Mouse (Mus musculus): ENCODE data around the gene Rcor1. TPM values are rescaled to one million over a fixed set of nuclear protein-coding genes. Genes with fewer than 3 reads are reported as not detected.
A peak's percentile ranks its signal among the peaks of the same experiment; 100 is the strongest.

Rcor1 gene
- total RNA-seq, 2 experiments from 2014 or later = 25.3 to 27.9 TPM

DNA sequence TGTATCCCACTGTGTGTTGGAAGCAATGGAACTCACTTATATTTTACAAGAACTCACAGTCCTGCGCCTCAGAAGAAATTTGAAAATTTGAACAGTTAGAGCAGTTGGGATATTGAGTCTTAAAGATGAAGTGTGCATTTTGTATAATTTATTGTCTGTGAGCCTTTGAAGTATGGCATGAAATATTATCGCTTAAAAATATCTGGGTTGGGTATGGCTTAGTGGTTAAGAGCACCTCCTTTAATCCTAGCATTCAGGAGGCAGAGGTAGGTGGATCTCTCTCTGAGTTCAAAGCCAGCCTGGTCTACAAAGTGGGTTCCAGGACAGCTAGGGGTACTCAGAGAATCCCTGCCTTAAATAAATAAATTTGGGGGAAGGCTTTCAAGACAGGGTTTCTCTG is 20.1 kb upstream of the Rcor1 start:
- intact Hi-C loops (cut with DNase I) = no loop called here
- DNase-seq = no peak

DNA sequence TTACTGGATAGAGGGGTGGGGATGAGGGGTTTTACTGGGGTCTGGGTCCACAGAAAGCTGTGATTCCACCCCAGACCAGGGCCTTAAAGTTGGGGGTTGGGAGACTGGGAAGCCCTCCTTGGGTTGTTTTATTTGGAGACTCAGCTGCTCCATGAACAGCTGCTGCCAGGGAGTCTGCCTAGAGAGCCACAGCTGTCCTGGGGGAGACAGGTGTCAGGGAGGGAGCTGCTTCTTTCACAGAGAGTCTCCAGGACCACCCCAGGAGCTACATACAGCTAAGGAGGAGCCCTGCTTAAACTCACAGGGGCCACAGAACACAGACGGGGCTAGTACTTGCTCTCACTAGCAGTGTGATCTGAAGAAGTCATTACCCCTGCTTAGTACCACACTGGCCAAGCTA is 18.0 kb upstream of the Rcor1 start:
- DNase-seq = no peak
- intact Hi-C loops (cut with DNase I) = no loop called here

DNA sequence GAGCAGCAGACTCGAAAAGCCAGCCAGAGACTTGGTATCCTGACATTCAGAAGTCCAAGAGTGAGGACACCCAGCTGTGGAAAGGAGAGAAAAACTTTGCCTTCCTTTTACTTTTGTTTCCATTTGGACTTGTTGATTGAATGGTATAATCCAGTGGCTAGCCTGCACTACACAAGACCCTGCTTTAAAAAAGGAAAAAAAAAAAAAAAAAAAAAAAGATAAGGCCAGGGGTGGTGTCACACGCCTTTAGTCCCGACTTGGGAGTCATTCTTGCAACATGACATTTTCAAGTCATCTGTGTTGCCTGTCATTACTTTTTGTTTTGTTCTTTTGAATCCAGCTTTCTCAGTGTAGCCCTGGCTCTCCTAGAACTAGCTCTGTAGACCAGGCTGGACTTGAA is 17.6 kb upstream of the Rcor1 start:
- intact Hi-C loops (cut with DNase I) = no loop called here
- DNase-seq = no peak

DNA sequence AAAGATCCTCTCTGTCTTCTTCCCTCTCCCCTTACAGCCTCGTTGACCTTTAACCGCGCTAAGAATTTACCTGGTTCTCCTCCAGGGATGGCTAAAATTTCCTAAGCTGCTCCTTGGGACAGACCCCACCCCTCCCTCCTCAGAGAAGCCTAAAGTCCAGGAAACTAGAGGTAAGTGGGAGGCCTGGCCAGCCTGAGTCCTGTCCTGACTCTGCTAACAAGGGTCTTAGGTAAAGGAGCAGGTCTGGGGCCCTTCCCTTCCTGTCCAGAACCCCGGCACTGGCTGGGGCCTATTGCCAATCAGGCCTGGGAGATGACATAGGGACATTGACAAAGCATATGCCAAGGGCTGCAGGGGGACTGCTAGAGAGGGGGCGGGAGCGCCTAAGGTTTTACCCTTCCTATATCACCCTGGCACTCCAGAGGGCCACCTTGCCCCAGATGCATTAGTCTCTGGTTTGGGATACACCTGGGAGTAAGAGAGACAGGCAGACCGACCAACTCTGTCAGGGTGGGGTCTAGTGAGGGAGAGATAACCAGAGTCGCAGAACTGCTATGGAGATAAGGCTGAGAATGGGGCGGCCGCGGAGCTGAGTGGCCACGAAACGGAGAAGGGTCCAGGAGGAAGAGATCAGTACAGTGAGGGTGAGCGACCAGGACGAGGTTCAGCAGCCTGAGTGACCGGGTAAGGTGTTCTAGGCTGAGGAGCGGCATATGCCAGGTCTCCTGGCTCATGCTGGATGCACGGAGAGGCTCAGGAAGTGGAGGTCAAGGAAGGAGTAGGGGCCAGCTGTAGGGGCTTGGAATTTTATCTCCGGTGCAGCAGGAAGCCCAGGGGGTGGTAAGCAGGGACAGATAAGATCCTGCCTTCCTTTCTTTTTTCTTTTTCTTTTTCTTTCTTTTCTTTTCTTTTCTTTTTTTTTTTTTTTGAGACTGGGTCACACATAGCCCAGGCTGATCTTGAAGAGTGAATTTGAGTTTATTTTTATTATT is 10.7 kb upstream of the Rcor1 start:
- DNase-seq = no peak
- intact Hi-C loops (cut with DNase I) = no loop called here

DNA sequence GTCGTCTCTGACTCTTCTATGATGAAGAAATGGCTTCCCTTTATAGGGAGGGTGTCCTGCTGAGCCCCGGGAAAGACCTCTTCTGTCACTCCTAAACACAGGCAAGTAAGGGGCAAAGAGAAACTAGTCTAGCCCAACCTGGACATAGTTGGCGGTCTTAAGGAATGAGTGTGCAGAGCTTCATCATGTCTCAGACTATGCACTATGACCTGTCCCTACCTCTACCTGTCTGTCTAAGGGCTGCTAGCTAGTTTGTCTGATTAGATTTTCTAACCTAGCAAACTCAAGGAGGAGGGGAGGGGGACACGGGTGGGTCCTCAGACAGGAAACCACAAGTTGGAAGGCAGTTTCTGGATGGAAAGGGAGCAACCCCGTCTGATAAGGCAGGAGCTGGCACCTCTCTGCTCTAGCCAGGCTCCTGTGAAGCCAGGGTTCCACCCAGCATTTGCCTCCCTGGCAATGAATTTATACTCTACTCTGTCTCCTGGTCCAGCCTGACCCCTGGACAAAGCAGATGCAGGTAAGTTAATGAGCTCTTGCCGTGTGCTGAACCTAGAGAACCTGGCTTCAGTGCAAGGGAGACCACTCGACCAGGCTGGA is 9.8 kb upstream of the Rcor1 start:
- intact Hi-C loops (cut with DNase I) = no loop called here
- DNase-seq = no peak

DNA sequence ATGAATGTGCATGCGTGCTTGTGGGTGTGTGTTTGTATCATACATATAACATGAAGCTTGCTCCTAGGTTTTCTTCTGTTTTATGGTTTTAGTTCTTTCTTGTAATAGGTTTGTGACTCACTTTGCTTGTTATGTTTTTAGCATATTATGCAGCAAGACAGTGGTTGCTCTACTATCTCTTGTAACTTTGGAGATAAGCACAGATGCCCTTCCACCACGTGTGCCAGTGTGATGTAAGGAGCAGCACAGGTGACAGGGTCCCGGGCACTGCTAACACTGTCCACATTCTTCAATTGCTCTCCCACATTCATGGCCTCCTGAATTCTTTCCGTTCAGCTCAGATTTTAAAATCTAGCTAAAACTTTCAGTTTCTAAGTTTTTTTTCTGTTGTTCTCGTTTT is 6.3 kb upstream of the Rcor1 start:
- intact Hi-C loops (cut with DNase I) = no loop called here
- DNase-seq = no peak

DNA sequence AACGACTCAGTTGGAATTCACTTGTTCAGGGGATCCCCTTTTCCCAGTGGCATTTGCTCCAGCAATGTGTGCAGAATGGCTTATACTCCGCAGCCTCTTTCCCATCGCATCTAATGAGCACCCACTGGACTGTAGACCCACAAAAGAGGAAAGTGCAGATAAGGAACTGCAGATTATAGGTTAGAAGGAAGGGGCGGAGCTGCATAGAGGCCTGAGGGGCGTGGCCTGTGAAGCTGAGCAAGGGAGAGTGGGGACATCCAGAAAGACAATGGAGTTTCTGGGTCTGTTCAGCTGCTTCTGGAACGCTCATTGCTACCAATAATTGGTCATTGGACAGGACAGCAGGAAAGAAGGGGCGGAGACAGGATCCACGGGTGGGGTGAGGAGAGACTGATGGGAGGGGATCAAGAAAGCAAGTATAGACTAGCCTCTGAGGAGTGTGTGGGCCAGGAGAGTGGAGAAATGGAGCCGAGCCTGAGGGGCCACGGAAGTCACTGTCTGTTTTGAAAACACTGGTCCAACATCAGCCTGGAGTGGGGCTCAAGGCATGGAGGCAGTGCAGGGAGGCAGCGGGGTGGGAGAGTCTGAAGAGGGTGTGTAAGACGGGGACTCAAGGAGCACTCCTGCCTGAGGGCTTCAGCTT is 3.8 kb upstream of the Rcor1 start:
- DNase-seq = peak; percentile 18 to 26
- intact Hi-C loops (cut with DNase I) = no loop called here

DNA sequence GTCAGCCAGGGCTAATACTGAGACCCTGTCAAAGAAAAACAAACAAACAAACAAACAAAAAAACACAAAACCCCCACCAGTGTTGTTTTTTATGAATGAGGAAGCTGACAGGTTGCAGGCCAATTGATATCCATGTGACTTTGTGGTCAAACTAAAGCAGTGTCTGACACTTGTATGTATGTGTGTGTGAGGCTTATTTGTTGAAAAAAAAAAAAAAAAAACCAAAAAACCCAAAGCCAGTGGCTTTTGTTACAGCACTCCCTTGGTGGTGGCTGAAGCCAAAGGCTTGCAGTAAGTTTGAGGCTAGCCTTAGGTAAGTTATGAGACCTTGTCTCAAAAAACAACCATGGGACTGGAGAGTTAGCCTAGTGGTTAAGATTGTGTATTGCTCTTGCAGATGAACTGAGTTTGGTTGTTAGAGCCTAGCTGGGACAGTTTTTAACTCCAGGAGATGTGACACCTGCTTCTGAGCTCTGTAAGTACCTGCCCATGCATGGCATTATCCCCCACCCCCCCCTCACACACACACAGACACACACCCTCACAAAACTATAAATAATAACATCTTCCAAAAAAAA is 2.9 kb upstream of the Rcor1 start:
- intact Hi-C loops (cut with DNase I) = loop anchor here (2.0 kb wide), 1 partner anchor 27 kb away; no protein-coding TSS in a partner anchor
- no peak for DNase-seq

DNA sequence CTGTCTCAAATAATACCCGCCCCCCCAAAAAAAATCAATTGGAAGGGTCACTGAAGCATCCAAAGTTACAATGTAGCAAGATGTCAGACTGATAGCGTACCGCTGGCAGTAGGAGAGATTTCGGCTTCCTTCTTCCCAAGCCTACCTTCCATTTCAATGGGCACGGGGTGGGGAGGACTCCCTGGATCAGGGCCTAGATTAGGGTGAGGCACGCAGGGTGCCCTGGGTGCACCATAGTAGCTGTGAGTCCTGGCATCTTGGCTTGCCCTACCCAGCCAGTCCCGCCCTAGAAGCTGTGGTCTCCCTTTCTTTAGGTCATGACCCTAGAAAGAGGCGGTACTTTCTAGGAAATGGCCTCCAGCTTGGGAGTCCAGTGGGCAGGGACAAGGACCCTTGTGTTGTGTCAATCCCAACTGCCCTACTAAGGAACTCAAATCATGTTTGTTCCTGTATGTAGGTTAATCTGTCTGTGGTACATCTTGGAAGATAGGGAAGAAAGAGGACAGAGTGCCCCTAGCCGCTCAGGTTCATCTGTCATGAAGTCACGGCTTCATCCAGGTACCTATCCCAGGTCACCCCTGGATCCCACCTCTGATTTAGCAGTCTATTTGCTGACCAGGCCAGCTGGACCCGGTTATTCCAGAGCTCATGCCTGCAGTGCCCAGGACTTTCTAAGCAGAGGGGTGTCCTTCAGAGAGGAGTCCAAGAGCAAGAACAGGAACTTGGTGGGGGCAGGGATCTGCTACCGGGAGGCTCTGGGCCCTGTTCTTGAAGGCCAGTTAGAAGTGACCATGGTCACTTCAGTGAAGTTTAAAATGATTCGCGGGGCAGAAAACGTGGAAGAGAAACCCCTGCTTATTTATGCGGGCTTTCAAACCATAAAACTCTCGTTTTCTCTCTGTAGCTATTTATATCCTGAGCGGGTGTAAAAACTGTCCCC is 1.6 kb upstream of the Rcor1 start:
- intact Hi-C loops (cut with DNase I) = loop anchor here (2.0 kb wide), 1 partner anchor 29 kb away; no protein-coding TSS in a partner anchor
- peak; percentile 58 to 68 for DNase-seq

DNA sequence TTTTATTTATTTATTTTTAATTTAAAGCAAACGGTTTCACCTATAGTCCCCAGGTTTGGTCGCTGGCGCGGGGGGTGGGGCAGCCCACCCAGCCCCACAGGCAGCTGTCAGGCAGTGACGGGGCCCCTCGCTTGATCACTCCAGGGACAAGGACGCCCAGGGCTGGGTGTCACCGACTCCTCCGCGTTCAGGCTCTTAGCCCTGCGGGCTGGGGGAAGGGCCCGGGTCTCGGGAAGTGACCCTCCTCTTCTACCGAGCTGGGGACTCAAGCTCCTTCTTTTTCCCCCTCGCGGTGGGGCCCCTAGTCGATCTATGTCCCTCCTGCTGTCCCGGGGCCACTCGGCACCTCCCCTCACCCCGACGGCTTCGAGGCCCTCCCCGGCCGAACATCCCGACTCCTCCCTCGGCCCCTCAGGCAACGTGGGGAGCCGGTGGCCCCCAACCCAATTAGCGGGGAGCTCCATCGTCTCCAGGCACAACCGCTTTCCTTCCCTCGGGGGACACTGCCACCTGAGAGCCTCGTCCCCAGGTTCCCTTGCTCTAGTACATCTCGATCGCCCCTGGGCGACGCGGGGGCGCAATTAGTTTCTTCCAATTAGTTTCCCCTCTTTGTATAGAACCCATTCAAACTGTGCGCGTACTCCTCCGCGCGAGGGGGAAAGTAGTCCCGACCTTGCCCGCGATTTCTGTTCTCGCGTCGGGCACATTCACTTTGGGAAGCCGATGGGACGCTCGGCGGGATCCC is 748 bp upstream of the Rcor1 start:
- peak; percentile 88 to 90 for DNase-seq
- intact Hi-C loops (cut with DNase I) = no loop called here

DNA sequence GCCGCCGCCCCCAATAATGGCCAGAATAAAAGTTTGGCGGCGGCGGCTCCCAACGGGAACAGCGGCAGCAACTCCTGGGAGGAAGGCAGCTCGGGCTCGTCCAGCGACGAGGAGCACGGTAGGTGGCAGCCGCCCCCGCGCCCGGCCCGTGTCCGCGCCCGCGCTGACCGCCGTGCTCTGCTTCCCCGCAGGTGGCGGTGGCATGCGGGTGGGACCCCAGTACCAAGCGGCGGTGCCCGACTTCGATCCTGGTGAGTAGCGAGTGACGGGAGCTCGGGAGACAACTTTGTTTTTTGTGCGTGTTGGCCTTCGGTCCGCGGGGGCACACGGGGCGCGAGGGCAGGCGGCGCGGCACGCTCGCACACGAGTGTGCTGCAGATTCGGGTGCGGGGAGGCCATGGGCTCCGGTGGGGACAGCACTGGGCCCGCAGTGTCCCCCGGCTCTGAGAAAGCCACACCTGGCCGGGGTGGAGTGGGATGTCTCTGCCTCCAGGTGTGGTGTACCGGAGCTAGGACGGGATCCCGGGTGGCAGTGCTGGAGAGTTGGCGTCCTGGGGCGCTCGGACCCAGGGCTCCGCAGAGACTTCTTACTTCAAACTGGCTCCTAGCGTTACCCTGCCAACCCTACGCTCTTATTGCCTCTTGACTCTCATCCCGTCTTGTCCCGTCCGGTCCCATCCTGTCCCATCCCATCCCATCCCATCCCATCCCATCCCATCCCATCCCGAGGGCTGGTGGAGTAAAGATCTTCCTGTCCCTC is 800 bp downstream of the Rcor1 start:
- intact Hi-C loops (cut with DNase I) = loop anchor here (5.0 kb wide), 1 partner anchor 103 kb away; no protein-coding TSS in a partner anchor

DNA sequence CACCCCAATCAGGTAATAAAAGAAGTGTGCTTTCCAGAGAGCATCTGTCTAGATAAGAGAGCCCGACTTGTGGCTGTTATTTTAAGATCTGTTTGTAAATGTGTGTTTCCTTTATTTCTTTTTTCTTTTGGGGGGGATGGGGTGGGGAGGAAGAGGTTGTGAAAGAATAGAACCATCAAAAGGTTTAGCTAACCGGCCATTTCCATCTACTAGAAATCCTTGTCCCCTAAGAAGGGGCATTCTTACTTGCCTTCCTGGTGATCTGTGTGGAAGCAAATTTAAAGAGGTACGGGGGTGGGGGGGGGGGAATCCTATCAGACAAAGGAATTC is 1.3 kb downstream of the Rcor1 start:
- intact Hi-C loops (cut with DNase I) = loop anchor here (5.0 kb wide), 1 partner anchor 103 kb away; no protein-coding TSS in a partner anchor
- no peak for DNase-seq

More for the DNA sequence above, 800 bp downstream of the Rcor1 start:
- DNase-seq = peak; percentile 56 to 60

DNA sequence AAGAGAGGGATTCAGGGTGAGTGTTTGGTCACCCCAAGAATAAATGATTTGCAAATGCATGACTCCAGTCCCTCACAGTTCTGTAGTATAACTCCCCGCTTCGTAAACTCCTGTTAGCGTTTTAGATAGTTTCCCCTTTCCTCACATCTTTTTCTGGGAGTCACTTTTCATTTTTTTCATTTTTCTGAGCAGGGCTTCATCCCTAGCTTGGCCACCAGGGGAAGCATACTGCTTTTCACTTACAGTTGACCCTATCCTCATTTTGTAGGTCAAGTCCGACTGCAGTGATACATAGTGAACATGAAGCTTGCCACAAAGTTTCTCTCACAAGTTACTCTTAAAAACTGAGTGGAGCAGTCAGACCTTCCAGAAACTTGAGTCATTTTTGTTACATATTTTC is 2.0 kb downstream of the Rcor1 start:
- DNase-seq = peak; percentile 58 to 63
- intact Hi-C loops (cut with DNase I) = loop anchor here (5.0 kb wide), 1 partner anchor 104 kb away; no protein-coding TSS in a partner anchor

DNA sequence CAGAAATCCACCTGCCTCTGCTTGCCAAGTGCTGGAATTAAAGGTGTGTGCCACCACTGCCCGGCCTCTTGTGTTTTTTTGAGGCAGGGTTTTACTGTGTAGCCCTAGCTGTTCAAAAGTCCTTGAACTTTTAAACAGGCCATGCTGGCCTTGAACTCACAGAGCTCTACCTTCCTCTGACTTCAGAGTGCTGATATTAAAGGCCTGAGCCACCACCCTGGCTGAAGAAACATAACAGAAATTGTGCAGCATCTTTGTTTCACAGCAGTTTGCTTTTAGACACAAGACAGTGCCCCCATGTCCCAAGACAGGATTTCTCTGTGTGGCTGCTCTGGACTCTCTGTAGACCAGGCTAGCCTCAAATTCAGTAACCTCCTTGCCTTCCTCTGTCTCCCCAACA is 3.2 kb downstream of the Rcor1 start:
- intact Hi-C loops (cut with DNase I) = loop anchor here (5.0 kb wide), 1 partner anchor 105 kb away; no protein-coding TSS in a partner anchor
- no peak for DNase-seq

DNA sequence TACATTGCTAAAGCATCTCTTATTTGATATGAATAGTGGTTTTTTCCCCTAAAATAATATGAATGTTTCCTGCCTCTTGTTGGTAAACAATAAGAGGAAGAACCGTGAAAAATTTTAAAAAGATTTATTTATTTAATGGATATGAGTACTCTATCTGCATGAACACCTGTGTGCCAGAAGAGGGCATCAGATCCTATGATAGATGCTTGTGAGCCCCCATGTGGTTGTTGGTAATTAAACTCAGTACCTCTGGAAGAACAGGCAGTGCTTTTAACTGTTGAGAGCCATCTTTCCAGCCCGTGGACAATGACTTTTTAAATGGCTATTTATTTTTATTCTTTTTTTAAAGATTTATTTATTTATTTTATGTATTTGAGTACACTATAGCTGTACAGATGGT is 5.7 kb downstream of the Rcor1 start:
- intact Hi-C loops (cut with DNase I) = loop anchor here (5.0 kb wide), 1 partner anchor 108 kb away; no protein-coding TSS in a partner anchor
- DNase-seq = no peak

DNA sequence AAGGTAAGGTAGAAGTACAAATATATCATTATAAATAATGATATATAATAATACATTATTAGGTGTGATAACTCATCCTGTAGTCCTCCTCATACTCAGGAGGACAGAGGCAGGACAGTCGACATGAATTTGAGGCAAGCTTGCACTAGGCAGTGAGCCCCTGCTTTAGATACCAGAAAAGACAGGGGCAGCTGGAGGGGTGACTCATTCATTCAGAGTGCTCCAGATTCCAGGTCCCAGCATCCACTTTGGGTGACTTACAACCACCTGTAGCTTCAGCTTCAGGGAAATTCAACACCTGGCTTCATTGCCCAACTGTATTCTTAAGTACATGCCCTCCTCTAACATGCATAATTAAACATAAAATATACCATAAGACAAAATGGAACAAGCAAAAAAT is 7.7 kb downstream of the Rcor1 start:
- intact Hi-C loops (cut with DNase I) = no loop called here

DNA sequence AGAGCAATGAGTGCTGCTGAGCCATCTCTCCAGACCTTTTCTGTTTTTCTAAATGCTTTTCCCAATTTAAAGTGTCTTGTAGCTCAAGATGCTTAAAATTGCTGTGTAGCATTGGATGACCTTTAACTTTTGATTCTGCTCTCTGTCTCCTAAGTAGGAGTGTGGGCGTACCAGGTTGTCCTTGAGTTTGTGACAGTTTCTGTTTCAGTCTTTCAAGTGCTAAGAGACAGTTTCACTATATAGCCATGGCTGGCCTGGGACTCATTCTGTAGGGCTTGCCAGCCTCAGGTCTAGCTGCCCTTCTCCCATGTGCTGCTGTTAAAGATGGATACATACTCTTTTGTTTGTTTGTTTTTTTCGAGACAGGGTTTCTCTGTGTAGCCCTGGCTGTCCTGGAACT is 9.1 kb downstream of the Rcor1 start:
- DNase-seq = no peak

More for the DNA sequence above, 7.7 kb downstream of the Rcor1 start:
- DNase-seq = no peak

DNA sequence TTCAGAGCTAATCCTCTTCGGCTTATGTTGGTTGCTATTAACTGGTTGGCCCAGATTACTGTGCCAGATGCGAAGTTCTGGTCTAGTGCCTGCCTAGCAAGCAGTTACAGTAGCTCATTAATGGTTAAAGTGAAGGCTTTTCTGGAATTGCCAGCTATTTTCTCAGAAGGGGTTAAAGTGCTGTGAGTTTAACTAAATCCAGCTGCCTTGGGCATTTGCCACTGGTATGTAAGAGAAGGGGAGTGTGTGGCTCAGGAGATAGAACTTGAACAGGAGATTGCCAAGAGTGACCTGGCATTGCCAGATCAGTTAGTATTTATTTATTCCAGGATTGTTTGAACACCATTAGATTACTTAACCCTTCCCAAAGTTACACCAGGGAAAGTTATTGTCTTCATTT is 11.1 kb downstream of the Rcor1 start:
- intact Hi-C loops (cut with DNase I) = no loop called here
- no peak for DNase-seq

More for the DNA sequence above, 9.1 kb downstream of the Rcor1 start:
- intact Hi-C loops (cut with DNase I) = no loop called here
